Mouse (Mus musculus) olfactory bulb, adult 2 months (tissue): ENCODE measurements around the gene Thop1.

ENCODE experiments used
- CTCF ChIP-seq: fragments of 200-500 bp; IDR thresholded peaks from 2 replicates; pipeline ENCODE4 v1.5.1; 2012; ENCODE audit warnings: low read depth, mild to moderate bottlenecking, low read length, moderate library complexity; ENCODE audit not compliant: insufficient read depth
- POLR2A ChIP-seq: fragments of 200-500 bp; IDR thresholded peaks from 2 replicates; pipeline ENCODE4 v1.6.1; 2012; ENCODE audit warnings: mild to moderate bottlenecking, low read depth, low read length, moderate library complexity; ENCODE audit not compliant: insufficient read depth

DNA sequence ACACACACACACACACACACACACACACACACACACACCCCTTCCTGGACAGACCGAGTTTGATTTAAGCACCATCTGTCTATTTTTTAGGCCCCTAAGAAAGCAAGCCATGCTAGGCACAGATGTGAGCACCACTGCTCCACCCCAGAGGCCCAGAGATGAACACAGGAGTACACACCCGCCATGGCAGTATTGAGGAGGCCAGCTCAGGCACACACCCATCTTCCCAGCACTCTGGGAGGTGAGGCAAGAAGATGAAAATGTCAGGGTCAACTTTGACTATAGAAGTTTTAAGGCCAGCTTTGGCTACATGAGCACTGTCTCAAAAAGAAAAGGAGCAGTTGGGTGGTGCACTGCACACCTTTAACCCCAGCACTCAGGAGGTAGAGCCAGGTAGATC, 53.1 kb downstream of the Thop1 start:
- TF ChIP-seq POLR2A (no peak), CTCF (no peak)
